Mouse (Mus musculus): ENCODE results near the gene Hoxc6. TPM values are rescaled to one million over a fixed set of nuclear protein-coding genes. Genes with fewer than 3 reads are reported as not detected.

Gene Hoxc6
- polyA plus RNA-seq, 1 experiment from 2014 or later, result not detected

DNA sequence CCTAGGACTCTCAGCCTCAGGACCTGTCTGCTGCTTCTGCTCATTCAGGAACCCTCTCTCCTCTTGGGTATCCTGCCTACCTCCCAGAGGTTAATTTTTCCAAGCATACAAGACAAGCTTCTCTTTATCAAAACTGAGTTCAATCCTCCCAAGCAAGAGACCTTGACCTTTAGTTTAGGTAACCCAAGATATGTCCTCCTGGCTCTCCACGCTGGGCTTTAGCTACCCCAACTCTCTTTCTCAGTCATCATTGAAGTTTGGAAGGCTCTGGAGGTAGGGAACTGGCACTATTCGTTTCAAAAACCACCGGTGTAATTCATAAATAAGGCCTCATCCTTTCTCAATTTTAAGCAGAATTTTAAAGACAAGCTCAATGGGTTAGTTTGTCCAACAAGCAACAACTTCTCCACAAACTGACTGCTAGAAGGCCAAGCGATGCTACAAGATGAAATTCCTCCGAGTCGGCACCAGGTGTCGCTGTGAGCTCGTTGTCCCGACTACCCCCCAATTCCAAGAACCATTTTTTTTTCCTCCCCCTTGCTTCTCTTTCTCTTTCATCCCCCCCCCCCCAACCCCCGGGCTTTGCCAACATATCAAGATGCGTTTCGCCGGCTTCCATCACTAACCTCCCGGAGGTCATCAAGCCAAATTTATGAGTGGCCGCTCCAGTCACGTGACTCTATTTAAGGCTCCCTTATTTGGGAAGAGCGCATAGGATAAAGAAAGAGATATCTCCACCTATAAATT is 15.4 kb downstream of the Hoxc6 start:
- 5% methylated on average over 17 of the region's 17 CpGs for WGBS
- Histone ChIP-seq H3K4me2 (peak overlapping the region; percentile 62), H3K27ac (ENCODE audit: low read depth) (no peak overlapping the region), H3K27me3 (ENCODE audit: insufficient read depth, low read length) (peaks cover 97% of the 10 kb centered on the region), H3K4me3 (ENCODE audit: low read depth, low read length) (peak overlapping the region; percentile 32), H3K9ac (no peak overlapping the region), H3K4me1 (ENCODE audit: insufficient read depth) (no peaks in the 10 kb centered on the region), H3K9me3 (ENCODE audit: low read depth, low read length) (no peaks in the 10 kb centered on the region), H3K36me3 (ENCODE audit: insufficient read depth) (no peaks in the 10 kb centered on the region)
- TF ChIP-seq CTCF (IDR thresholded peaks at IDR 0.05; ENCODE audit: low read depth), result peak; percentile 80
- peak; percentile 76 for DNase-seq
- no peak; the same call in 1 of the 2 replicates for ATAC-seq (ENCODE audit: insufficient read depth)

DNA sequence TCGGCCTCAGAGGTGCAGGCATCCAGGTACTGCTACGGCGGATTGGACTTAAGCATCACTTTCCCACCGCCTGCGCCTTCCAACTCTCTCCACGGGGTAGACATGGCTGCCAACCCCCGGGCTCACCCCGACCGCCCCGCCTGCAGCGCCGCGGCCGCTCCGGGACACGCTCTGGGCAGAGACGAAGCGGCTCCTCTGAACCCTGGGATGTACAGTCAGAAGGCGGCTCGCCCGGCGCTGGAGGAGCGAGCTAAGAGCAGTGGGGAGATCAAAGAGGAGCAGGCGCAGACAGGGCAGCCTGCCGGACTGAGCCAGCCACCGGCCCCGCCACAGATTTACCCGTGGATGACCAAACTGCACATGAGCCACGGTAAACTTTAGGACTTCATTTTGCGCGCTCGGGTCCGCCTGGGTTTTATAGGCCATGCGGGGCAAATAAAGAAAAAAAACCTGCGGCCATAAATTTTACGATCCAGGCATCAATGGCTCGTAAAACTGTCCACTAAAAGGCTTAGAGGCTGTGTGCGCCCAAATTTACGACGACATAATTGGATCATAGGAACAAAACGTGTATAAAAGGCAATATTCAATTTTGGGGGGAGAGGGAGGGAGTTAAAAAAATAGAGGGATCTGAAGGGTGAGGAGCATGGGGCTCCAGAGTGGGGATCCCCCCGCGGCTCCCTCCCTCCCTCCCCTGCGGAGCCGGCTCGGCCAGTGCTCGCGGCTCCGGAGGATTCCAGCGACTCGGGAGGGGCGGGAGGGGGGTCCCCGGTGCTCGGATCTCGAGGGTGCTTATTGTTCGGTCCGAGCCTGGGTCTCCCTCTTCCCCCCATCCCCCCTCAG is 16.3 kb downstream of the Hoxc6 start:
- peak; percentile 61 for ATAC-seq (ENCODE audit: insufficient read depth)
- peaks cover 97% of the 10 kb centered on the region for H3K27me3 ChIP-seq (ENCODE audit: insufficient read depth, low read length)
- H3K4me2 ChIP-seq, result peak overlapping the region; percentile 62
- H3K9ac ChIP-seq, result peak overlapping the region; percentile 36
- no peaks in the 10 kb centered on the region for H3K36me3 ChIP-seq (ENCODE audit: insufficient read depth)
- no peaks in the 10 kb centered on the region for H3K9me3 ChIP-seq (ENCODE audit: low read depth, low read length)
- H3K4me3 ChIP-seq (ENCODE audit: low read depth, low read length), result peak overlapping the region; percentile 32
- no peak for TF ChIP-seq CTCF (IDR thresholded peaks at IDR 0.05; ENCODE audit: low read depth)
- H3K4me1 ChIP-seq (ENCODE audit: insufficient read depth), result no peaks in the 10 kb centered on the region
- H3K27ac ChIP-seq (ENCODE audit: low read depth), result peak overlapping the region; percentile 10; the same call in 1 of the 2 replicates
- under 1% methylated on average over 55 of the region's 57 CpGs for WGBS
- DNase-seq, result peak; percentile 57

DNA sequence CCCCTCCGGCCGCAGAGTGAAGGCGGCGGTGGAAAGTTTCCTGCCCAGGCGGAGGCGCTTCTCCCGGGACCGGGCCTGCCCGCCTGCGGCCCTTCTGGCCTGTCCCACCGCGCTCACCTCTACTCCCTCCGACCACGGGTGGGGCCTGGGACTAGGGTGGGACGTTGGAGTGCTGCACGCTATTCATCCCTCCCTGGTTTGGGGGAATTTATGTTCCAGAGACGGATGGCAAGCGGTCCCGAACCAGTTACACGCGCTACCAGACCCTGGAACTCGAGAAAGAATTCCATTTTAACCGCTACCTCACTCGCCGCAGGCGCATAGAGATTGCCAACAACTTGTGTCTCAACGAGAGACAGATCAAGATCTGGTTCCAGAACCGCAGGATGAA is 16.9 kb downstream of the Hoxc6 start:
- Histone ChIP-seq H3K4me1 (ENCODE audit: insufficient read depth) (no peaks in the 10 kb centered on the region), H3K9me3 (ENCODE audit: low read depth, low read length) (no peaks in the 10 kb centered on the region), H3K4me2 (peak overlapping the region; percentile 62), H3K4me3 (ENCODE audit: low read depth, low read length) (peak overlapping the region; percentile 32), H3K27ac (ENCODE audit: low read depth) (no peak overlapping the region), H3K36me3 (ENCODE audit: insufficient read depth) (no peaks in the 10 kb centered on the region), H3K27me3 (ENCODE audit: insufficient read depth, low read length) (peaks cover 97% of the 10 kb centered on the region), H3K9ac (peak overlapping the region; percentile 36; the same call in 1 of the 2 replicates)
- 4% methylated on average over 28 of the region's 28 CpGs for WGBS
- ATAC-seq (ENCODE audit: insufficient read depth) (no peak), DNase-seq (no peak)
- TF ChIP-seq CTCF (IDR thresholded peaks at IDR 0.05; ENCODE audit: low read depth), result no peak

DNA sequence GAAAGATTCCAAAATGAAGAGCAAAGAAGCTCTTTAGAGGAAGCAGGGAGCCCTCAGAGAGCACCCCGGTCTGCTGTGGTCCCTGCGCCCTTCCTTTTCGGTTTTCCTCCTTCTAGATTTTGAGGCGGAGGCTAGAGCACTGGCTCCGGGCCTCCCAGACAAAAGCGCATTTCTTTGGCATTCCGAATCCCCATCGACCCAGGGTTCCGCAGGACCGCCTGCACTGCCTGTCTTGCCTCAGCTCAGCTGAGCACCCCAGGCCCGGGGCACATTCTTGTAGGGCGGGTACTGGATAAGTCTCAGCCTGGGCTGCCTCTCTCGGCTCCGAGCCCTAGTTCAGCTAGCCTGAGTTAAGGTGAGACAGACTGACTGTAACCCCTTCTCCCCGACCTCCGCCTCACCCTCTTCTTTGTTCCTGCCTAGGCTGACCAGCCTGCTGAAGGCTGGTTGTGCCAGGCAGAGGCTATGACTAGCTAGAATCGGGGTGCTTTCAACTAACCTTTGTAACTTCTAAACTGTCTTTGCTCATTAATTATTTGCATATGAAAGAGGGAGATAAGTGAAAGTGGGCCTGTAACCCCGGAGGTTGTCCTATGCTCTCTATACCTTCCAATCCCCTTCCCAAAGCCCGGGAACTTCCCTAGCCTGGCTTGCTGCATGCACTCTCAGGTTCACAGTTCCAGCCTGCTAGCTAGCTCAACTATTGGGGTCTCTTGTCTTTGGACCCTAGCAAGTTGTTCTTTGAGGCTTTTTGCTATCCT is 17.5 kb downstream of the Hoxc6 start:
- WGBS, result 17% methylated on average over 19 of the region's 19 CpGs
- no peak for DNase-seq
- H3K9me3 ChIP-seq (ENCODE audit: low read depth, low read length), result no peaks in the 10 kb centered on the region
- no peak for TF ChIP-seq CTCF (IDR thresholded peaks at IDR 0.05; ENCODE audit: low read depth)
- H3K36me3 ChIP-seq (ENCODE audit: insufficient read depth), result no peaks in the 10 kb centered on the region
- no peak for ATAC-seq (ENCODE audit: insufficient read depth)
- no peaks in the 10 kb centered on the region for H3K4me1 ChIP-seq (ENCODE audit: insufficient read depth)
- peak overlapping the region; percentile 36; the same call in 1 of the 2 replicates for H3K9ac ChIP-seq
- peak overlapping the region; percentile 62 for H3K4me2 ChIP-seq
- H3K27ac ChIP-seq (ENCODE audit: low read depth), result no peak overlapping the region
- peaks cover 97% of the 10 kb centered on the region for H3K27me3 ChIP-seq (ENCODE audit: insufficient read depth, low read length)
- peak overlapping the region; percentile 32 for H3K4me3 ChIP-seq (ENCODE audit: low read depth, low read length)

DNA sequence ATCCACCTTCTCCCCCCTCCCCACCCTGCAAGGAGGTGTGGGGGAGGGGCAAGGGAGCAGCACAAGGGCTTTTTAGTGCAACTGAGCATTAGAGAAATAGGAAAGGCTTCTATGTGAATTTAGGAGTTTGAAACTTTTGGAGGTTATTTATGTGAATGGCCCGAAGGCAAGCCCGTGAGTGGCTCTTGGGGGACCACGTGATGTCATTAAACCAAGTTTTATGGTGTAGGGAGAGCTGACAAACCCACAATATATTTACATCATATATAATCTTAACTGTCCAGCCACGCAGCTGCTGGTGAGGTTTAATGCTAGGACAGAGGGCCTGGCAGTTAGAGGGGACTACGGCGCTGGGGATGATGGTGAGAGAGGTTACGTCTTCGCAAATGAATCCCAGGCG is 20.6 kb downstream of the Hoxc6 start, which contains the start of gene Hoxc4:
Gene Hoxc4, plus strand, starts transcription at position 299 of the 400 bp plus-strand sequence.
- H3K9ac ChIP-seq, result no peak within 1 kb of the TSS
- H3K4me1 ChIP-seq (ENCODE audit: insufficient read depth), result no peaks in the 10 kb centered on the region
- H3K4me3 ChIP-seq (ENCODE audit: low read depth, low read length), result no peak within 1 kb of the TSS
- TF ChIP-seq CTCF (IDR thresholded peaks at IDR 0.05; ENCODE audit: low read depth), result no peak
- DNase-seq (no peak), ATAC-seq (ENCODE audit: insufficient read depth) (no peak)
- H3K27me3 ChIP-seq (ENCODE audit: insufficient read depth, low read length), result peaks cover 96% of the 10 kb centered on the region
- H3K9me3 ChIP-seq (ENCODE audit: low read depth, low read length), result no peaks in the 10 kb centered on the region
- 28% methylated on average over 9 of the region's 9 CpGs for WGBS
- no peaks in the 10 kb centered on the region for H3K36me3 ChIP-seq (ENCODE audit: insufficient read depth)
- H3K4me2 ChIP-seq, result no peak within 1 kb of the TSS
- H3K27ac ChIP-seq (ENCODE audit: low read depth), result no peak within 1 kb of the TSS

DNA sequence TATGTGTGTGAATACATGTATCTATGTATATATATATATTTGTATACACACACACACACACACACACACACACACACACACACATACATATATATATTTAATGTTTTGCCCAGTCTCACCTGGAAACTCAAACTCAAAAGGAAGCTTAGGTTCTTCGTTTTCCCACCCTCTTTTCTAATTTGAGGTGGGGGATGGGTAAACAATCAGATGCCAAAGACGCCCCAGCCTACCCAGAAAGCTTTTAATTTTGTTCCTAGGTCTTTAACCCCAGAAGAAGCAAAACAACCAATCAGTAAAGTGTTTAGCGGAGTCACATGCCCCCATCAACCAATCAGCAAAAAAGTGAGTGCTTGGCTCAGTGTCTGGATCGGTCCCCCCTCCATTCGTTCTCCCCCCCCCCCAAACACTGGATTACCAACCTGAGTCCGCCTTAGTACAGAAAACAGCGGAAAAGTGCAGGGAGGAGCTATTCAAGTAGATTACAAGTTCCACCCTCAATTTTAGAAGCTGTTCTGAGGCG is 22.9 kb downstream of the Hoxc6 start:
- Histone ChIP-seq H3K4me2 (peak overlapping the region; percentile 25), H3K27me3 (ENCODE audit: insufficient read depth, low read length) (peaks cover 96% of the 10 kb centered on the region), H3K4me1 (ENCODE audit: insufficient read depth) (no peaks in the 10 kb centered on the region), H3K27ac (ENCODE audit: low read depth) (no peak overlapping the region), H3K4me3 (ENCODE audit: low read depth, low read length) (no peak overlapping the region), H3K36me3 (ENCODE audit: insufficient read depth) (no peaks in the 10 kb centered on the region), H3K9ac (no peak overlapping the region), H3K9me3 (ENCODE audit: low read depth, low read length) (no peaks in the 10 kb centered on the region)
- WGBS, result 4% methylated on average over 8 of the region's 8 CpGs
- ATAC-seq (ENCODE audit: insufficient read depth) (no peak), DNase-seq (no peak)
- TF ChIP-seq CTCF (IDR thresholded peaks at IDR 0.05; ENCODE audit: low read depth), result no peak
